Mouse (Mus musculus): ENCODE data around the gene Phf24.
"Not testable (repeated sequence)": the region's sequence is repeated elsewhere in the genome, so short reads cannot be mapped to it uniquely, and the experiment has no call there.

DNA sequence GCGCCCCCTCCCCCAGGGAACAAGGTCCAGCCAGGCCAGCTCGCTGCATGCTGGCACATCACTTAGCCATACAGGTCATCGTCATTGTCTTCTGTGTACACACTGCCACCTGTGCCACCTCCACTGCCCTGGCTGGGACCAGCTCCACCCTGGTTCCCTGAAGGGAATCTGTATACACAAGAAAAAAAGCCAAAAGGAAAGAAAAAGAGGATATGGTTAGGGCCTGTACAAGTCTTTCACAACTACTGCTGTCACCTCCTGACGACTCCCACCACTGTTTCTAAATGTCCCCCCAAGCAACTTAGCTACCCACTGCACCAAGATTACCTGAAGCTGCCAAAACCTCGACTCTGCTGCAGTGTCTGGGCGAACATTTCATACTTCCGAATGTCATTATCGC lies 64.0 kb downstream of the Phf24 start:
- TF ChIP-seq POLR2A (IDR thresholded peaks at IDR 0.05; ENCODE audit: borderline replicate concordance, extremely low read depth, insufficient read depth, insufficient read length, poor library complexity, severe bottlenecking); CTCF (IDR thresholded peaks at IDR 0.05; ENCODE audit: borderline replicate concordance, extremely low read depth, insufficient read depth, insufficient read length): not testable (repeated sequence)

All from brain, embryonic 14.5 days (tissue).